Mouse (Mus musculus) skeletal muscle tissue, adult 2 months (tissue): ENCODE results near the gene Eif2b3.

ENCODE experiments used
- DNase-seq: peaks from one replicate; pipeline ENCODE4 v3.0.0-alpha.2; 2012; ENCODE audit warnings: low read depth, low spot score

Eif2b3 gene

GRCm38 (mm10) chr4:117019206-117020134, at the start of gene Eif2b3:
Gene Eif2b3, plus strand, starts transcription at chr4:117019402.
- peak; percentile 86 for DNase-seq

GRCm38 (mm10) chr4:116976503-116976902, 42.7 kb upstream of the Eif2b3 start:
- DNase-seq: no peak

GRCm38 (mm10) chr4:116985681-116986080, 33.5 kb upstream of the Eif2b3 start:
- no peak for DNase-seq

- DNase-seq: peak; percentile 43
These were observed 32.6 kb upstream of the Eif2b3 start for GRCm38 (mm10) chr4:116986400-116987121.

GRCm38 (mm10) chr4:116987122-116987456, 32.1 kb upstream of the Eif2b3 start:
- DNase-seq: no peak

GRCm38 (mm10) chr4:116989731-116990130, 29.5 kb upstream of the Eif2b3 start:
- no peak for DNase-seq

GRCm38 (mm10) chr4:116991366-116991765, 27.8 kb upstream of the Eif2b3 start:
- peak; percentile 65 for DNase-seq

- DNase-seq: peak; percentile 93
These were observed 25.3 kb upstream of the Eif2b3 start, which contains the start of gene Urod for GRCm38 (mm10) chr4:116993672-116994621. Gene Urod, minus strand, starts transcription at chr4:116994413.

GRCm38 (mm10) chr4:116995131-116995797, 23.9 kb upstream of the Eif2b3 start, which contains the start of gene Hectd3:
Gene Hectd3, plus strand, starts transcription at chr4:116995317.
- DNase-seq: peak; percentile 72

- peak; percentile 43 for DNase-seq
These were observed 23.4 kb upstream of the Eif2b3 start for GRCm38 (mm10) chr4:116995798-116996135.

- DNase-seq: no peak
These were observed 19.6 kb upstream of the Eif2b3 start for GRCm38 (mm10) chr4:116999513-117000154.

- DNase-seq: no peak
These were observed 17.2 kb upstream of the Eif2b3 start for GRCm38 (mm10) chr4:117001957-117002356.

- peak; percentile 39 for DNase-seq
These were observed 16.4 kb upstream of the Eif2b3 start for GRCm38 (mm10) chr4:117002543-117003521.

- DNase-seq: no peak
These were observed 14.6 kb upstream of the Eif2b3 start for GRCm38 (mm10) chr4:117004649-117005048.

- no peak for DNase-seq
These were observed 13.4 kb upstream of the Eif2b3 start for GRCm38 (mm10) chr4:117005611-117006400.

GRCm38 (mm10) chr4:117007058-117007457, 12.1 kb upstream of the Eif2b3 start:
- DNase-seq: no peak

GRCm38 (mm10) chr4:117010231-117010630, 9.0 kb upstream of the Eif2b3 start:
- no peak for DNase-seq

GRCm38 (mm10) chr4:117013596-117013995, 5.6 kb upstream of the Eif2b3 start:
- no peak for DNase-seq
